Mouse (Mus musculus): ENCODE measurements at regions not wholly inside any gene's neighbourhood (a gene's known extent, or its start where the extent isn't known, plus 50 kb on each side); places are given as distances from the start of the nearest gene placed in this dataset.
"Not testable (repeated sequence)": the region's sequence is repeated elsewhere in the genome, so short reads cannot be mapped to it uniquely, and the experiment has no call there.

- DNase-seq (ENCODE audit: low spot score): no peak
Measured at GRCm38 (mm10) chr5:42884251-42884650, 348.7 kb upstream of the Cpeb2 start.

GRCm38 (mm10) chr5:42891890-42892289 is 341.1 kb upstream of the Cpeb2 start:
- DNase-seq (ENCODE audit: low spot score): no peak

DNA sequence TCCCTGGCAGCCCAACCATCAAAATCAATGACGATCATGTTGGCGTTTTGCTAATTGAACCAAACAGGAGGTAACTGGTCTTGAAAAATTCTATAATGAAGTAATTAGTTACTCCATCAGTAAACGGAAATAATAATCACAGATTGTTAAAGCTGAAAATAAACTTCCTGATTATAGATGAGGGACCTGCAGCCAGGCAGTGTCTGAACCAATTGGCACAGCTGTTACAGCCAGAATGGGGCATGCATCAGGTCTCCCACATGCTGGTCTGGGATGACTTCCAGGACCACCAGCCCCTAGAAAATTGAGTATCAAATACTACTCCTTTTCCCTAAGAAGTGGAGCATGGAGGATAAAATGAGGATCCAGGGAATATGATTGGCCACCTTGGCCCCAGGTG is 326.8 kb upstream of the Cpeb2 start:
- no peak for DNase-seq (ENCODE audit: low spot score)

DNA sequence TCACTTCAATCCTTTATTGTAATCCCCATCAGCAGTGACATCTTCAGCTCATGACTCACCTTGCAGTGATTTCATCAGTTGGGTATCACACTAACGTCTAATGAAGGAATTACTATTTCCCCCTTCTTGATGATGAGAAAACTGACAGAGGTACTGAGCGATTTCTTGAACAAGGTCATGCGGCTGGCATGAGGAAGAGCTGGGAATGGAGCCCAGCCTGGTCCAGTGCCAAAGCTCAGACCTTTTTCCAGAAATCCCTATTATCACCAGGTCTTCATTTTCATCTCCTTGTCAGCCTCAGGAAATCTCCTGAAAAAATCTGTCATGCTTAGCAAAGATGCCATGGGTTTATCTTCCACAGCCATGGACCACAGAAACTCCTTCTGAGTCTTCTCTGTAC is 313.6 kb upstream of the Cpeb2 start:
- no peak for DNase-seq (ENCODE audit: low spot score)

- DNase-seq (ENCODE audit: low spot score): no peak
Measured at GRCm38 (mm10) chr5:42932106-42932505, 300.9 kb upstream of the Cpeb2 start.

- DNase-seq (ENCODE audit: low spot score): no peak
Measured at GRCm38 (mm10) chr5:42959296-42959862, 273.6 kb upstream of the Cpeb2 start.

GRCm38 (mm10) chr5:42966952-42967351 is 266.0 kb upstream of the Cpeb2 start:
- DNase-seq (ENCODE audit: low spot score): not testable (repeated sequence)

GRCm38 (mm10) chr5:42969209-42969608 is 263.8 kb upstream of the Cpeb2 start:
- no peak for DNase-seq (ENCODE audit: low spot score)

DNA sequence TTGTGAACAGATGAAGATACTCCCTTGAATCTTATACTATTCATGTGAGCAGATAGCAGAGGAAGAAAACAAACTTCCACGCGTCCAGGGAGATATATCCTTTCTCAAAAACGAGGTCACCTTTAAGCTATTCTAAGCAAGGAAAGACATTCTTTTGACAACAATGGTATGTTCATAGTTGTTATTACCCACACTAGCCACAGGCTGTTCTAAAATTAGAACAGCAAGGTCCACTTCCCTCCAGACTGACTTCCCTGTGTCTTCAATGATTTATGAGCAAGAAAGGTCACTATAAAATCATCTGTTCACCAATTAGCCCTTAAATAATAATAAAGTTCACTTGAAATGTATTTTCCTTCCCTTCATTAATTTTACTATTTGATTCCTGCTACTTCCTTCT is 263.3 kb upstream of the Cpeb2 start:
- DNase-seq (ENCODE audit: low spot score): no peak

- no peak for DNase-seq (ENCODE audit: low spot score)
Measured at GRCm38 (mm10) chr5:42977108-42977507, 255.9 kb upstream of the Cpeb2 start.

GRCm38 (mm10) chr5:42980946-42981650 is 251.9 kb upstream of the Cpeb2 start:
- no peak for DNase-seq (ENCODE audit: low spot score)

GRCm38 (mm10) chr5:42986203-42986602 is 246.8 kb upstream of the Cpeb2 start:
- DNase-seq (ENCODE audit: low spot score): no peak

DNA sequence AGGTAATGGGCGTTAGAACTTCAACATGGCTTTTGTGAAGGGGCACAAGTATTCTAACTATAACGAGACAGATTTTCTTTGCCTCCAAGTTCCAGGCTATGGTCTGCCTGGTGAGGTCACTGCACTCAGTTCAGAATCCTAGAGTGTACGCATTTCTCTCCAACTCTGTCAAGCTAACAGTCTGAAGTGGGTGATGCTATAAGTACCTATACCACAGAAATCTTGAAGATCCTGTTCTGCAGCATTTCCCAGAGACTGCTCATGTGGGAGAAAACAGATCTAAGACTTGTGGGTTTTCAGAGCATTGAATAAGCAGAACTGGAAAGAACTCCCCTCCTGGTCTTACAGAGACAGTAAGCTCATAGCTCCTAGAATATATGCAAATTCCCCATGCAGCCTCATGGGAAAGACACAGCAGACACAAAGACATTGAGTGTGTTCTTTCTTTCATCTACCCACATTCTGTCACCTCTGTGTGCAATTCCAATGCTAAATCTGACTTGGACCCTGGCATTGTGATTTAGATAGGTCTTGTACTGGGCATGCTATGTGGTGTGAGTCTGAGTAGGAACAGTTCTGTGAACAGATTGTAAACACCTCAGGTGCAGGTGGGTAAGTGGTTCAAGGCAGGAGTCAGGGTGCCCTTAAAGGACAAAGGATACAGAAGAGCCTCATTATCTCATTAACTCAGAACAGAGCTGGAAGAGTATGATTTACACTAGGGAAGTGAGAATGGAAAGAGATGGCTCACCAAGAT is 245.1 kb upstream of the Cpeb2 start:
- DNase-seq (ENCODE audit: low spot score): no peak

- no peak for DNase-seq (ENCODE audit: low spot score)
Measured at GRCm38 (mm10) chr5:42989287-42989686, 243.7 kb upstream of the Cpeb2 start.

DNA sequence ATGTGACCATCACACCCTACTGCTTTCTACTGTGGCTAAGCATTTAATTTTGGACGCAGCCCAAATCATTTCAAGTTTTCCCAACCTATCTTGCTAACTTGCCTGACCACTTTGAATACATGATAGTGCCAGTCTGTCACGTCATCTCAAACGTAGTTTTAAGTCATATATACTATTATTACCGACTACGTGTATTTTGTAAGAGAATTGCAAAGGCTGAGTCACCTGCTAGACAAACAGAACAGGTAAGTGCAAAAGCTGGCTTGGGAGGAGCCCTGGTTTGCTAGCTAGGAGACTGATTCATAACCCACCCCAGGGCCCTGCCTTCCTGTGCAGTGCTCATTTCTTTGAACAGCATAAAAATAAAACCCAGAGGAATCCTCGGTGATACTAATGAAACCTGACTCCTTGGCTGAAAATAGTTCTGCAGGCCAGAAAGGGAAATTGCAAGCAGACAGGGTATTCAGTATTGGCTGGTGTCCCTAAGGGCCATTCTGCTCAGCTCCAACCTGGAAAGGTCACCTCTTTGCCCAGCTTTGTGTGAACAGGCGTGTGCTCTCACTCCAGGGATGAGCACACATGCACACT is 208.9 kb upstream of the Cpeb2 start:
- DNase-seq (ENCODE audit: low spot score): no peak

DNA sequence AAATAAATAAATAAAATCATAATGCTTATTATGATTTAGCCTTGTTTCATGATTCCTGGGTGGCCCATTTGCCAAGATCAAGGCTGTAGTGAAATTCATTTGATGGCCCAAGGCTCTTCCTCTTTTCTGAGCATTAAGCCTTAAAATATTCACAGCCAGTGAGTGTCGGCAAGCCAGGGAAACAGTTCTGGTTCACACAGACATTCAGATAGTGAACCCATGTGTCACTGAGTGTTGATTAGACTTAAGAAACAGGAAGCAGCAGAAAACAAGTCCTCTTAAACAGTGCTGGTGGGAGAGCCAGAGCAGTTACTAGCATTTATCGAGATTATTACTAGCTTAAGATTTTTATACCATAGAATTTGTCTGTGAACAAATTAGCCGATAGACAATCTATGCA is 201.7 kb upstream of the Cpeb2 start:
- no peak for DNase-seq (ENCODE audit: low spot score)

DNA sequence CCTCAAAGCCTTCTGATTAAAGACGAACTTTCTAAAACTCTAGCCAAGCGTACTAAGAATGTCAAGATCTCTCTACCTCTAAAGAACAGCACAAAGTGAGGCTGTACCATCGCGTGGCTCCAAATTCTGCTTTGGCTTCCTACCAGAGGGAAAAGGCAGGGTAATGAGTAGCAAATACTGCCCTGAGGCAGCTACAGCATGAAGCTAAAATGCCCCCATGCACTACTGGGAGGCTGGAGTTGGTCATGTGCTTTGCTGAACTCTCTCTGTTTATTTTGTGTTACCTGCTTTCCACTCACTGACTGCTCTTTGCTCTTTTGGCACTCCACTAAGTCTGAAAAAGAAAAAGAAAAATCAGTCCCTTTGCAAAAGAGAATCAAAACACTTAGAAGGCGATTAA is 201.1 kb upstream of the Cpeb2 start:
- no peak for DNase-seq (ENCODE audit: low spot score)

GRCm38 (mm10) chr5:43034421-43034820 is 198.5 kb upstream of the Cpeb2 start:
- DNase-seq (ENCODE audit: low spot score): no peak

DNA sequence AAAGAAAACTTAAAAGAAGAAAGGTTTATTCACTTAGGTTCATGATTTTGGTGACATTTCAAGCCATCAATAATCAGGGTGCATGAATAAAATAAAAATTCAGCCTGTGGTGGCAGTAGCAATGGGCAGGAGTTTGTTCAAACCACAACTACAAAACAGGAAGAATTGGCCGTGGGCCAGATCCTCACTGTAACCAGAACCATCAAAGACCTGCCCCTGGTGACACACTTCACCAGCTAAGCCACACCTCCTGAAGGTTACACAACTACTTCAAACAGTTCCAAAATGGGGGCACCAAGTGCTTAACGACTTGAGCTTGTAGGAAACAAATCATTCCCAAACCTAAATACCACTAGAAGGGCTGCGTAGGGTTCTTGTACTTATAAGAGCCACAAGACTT is 195.4 kb upstream of the Cpeb2 start:
- no peak for DNase-seq (ENCODE audit: low spot score)

GRCm38 (mm10) chr5:43039525-43039924 is 193.4 kb upstream of the Cpeb2 start:
- no peak for DNase-seq (ENCODE audit: low spot score)

DNA sequence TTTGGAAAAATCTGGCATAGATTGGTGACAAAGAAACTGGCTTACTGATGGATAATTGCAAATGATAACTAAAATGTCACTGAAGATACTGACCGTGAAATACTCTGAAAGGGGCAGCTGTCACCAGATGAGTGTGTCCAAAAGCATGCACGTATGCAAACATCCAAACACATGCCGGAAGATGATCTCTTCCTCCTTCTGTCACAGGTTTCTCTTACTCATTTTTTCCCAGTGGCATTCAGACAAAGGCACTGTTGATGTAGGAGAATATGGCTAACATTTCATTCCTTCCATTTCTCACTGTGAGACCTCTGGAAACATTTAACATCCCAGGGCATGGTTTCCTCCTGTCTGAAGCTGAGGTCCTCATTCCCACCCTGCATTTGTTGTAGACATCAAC is 190.4 kb upstream of the Cpeb2 start:
- DNase-seq (ENCODE audit: low spot score): no peak

GRCm38 (mm10) chr5:43045860-43046259 is 187.1 kb upstream of the Cpeb2 start:
- DNase-seq (ENCODE audit: low spot score): no peak

DNA sequence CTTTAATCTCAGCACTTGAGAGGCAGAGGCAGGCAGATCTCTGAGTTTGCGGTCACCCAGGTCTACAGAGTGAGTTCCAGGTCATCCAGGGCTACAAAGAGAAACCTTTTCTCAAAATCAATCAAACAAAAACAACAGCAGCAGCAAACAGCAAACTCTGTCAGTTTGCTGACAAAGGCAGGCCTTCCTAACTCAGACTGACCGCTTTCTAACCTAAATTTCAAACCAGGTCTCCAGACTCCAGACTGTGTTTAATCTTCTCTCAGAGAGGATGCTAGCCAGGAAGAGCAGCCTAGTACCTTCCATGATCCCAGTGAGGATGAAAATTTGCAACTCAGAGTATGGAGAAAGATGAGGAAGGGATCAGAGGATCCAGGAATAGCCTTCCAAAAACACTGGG is 185.7 kb upstream of the Cpeb2 start:
- DNase-seq (ENCODE audit: low spot score): no peak
